Mouse (Mus musculus) small intestine, adult 2 months (tissue): Measurements from ENCODE around the gene E330034G19Rik. TPM values are rescaled to one million over a fixed set of nuclear protein-coding genes. Genes with fewer than 3 reads are reported as not detected.
"Not testable (repeated sequence)": the region's sequence is repeated elsewhere in the genome, so short reads cannot be mapped to it uniquely, and the experiment has no call there.

Experiments used
- H3K27ac ChIP-seq: fragments of 200-500 bp; 2 replicates; pipeline ENCODE4 v1.5.1; 2012; ENCODE audit warnings: low read depth, low read length, control low read depth, inconsistent platforms; ENCODE audit not compliant: insufficient read depth
- H3K27me3 ChIP-seq: fragments of 200-500 bp; 2 replicates; pipeline ENCODE4 v1.6.1; 2012; ENCODE audit warnings: mild to moderate bottlenecking, moderate library complexity, low read length, inconsistent platforms; ENCODE audit not compliant: control insufficient read depth, insufficient read depth
- H3K36me3 ChIP-seq: fragments of 200-500 bp; 2 replicates; pipeline ENCODE4 v1.6.1; 2012; ENCODE audit warnings: mild to moderate bottlenecking, low read length, control low read depth, inconsistent platforms; ENCODE audit not compliant: control insufficient read depth, insufficient read depth
- H3K4me1 ChIP-seq: fragments of 200-500 bp; 2 replicates; pipeline ENCODE4 v1.6.1; 2012; ENCODE audit warnings: low read length, inconsistent platforms, mixed read lengths; ENCODE audit not compliant: control insufficient read depth, insufficient read depth, insufficient read length
- H3K4me3 ChIP-seq: fragments of 200-500 bp; 2 replicates; pipeline ENCODE4 v1.5.1; 2012; ENCODE audit warnings: low read depth, mild to moderate bottlenecking, control low read depth, inconsistent platforms, low read length, moderate library complexity
- CTCF ChIP-seq: fragments of 200-500 bp; IDR thresholded peaks from 2 replicates; pipeline ENCODE4 v1.5.1; 2012; ENCODE audit warnings: low read depth, mild to moderate bottlenecking, control low read depth, inconsistent platforms, low read length, moderate library complexity, mixed read lengths; ENCODE audit not compliant: insufficient replicate concordance, insufficient read length; ENCODE audit errors: extremely low read depth
- POLR2A ChIP-seq: fragments of 200-500 bp; IDR thresholded peaks from 2 replicates; pipeline ENCODE4 v1.6.1; 2012; ENCODE audit warnings: low read depth, mild to moderate bottlenecking, control low read depth, inconsistent platforms, low read length, moderate library complexity
- WGBS: fragments of 180-500 bp; shearing (Covaris S2); methylation state at CpG from one replicate; pipeline ENCODE4 v1.1.7; 2018; 5-methylcytosine and 5-hydroxymethylcytosine counted together
- polyA plus RNA-seq: library from polyadenylated mRNA; depleted of rRNA; stranded (reverse); fragments of >200 nt; gene quantifications from 2 replicates; pipeline ENCODE4 v1.2.3, GENCODE M21; 2012

E330034G19Rik gene
- polyA plus RNA-seq, 1 experiment: not detected

GRCm38 (mm10) chr14:24281278-24281677 is 11.7 kb upstream of the E330034G19Rik start:
- H3K27me3 ChIP-seq: no peaks in the 10 kb centered on the region
- WGBS: 32% methylated on average over 4 of the region's 4 CpGs
- no peak overlapping the region for H3K27ac ChIP-seq
- TF ChIP-seq POLR2A: no peak
- TF ChIP-seq CTCF: no peak
- no peaks in the 10 kb centered on the region for H3K36me3 ChIP-seq
- H3K4me3 ChIP-seq: no peak overlapping the region
- H3K4me1 ChIP-seq: no peaks in the 10 kb centered on the region

GRCm38 (mm10) chr14:24282276-24282675 is 10.7 kb upstream of the E330034G19Rik start:
- no peaks in the 10 kb centered on the region for H3K27me3 ChIP-seq
- H3K4me3 ChIP-seq: no peak overlapping the region
- H3K27ac ChIP-seq: no peak overlapping the region
- TF ChIP-seq POLR2A: no peak
- no peak for TF ChIP-seq CTCF
- WGBS: 49% methylated on average over 3 of the region's 3 CpGs
- H3K36me3 ChIP-seq: no peaks in the 10 kb centered on the region
- H3K4me1 ChIP-seq: no peaks in the 10 kb centered on the region

- no peak overlapping the region for H3K27ac ChIP-seq
- H3K4me3 ChIP-seq: no peak overlapping the region
- no peaks in the 10 kb centered on the region for H3K4me1 ChIP-seq
- WGBS: 54% methylated on average over 4 of the region's 4 CpGs
- no peak for TF ChIP-seq POLR2A
- TF ChIP-seq CTCF: no peak
- no peaks in the 10 kb centered on the region for H3K36me3 ChIP-seq
- no peaks in the 10 kb centered on the region for H3K27me3 ChIP-seq
These were observed 6.9 kb upstream of the E330034G19Rik start for GRCm38 (mm10) chr14:24286136-24286535.

GRCm38 (mm10) chr14:24290726-24291125 is 2.3 kb upstream of the E330034G19Rik start:
- Histone ChIP-seq H3K27me3 (no peaks in the 10 kb centered on the region), H3K4me1 (no peaks in the 10 kb centered on the region), H3K36me3 (no peaks in the 10 kb centered on the region), H3K27ac (no peak overlapping the region), H3K4me3 (no peak overlapping the region)
- TF ChIP-seq POLR2A (no peak), CTCF (no peak)

- Histone ChIP-seq H3K27me3 (no peaks in the 10 kb centered on the region), H3K27ac (no peak overlapping the region), H3K36me3 (no peaks in the 10 kb centered on the region), H3K4me1 (no peaks in the 10 kb centered on the region), H3K4me3 (no peak overlapping the region)
- TF ChIP-seq CTCF (no peak), POLR2A (no peak)
- 64% methylated on average over 5 of the region's 5 CpGs for WGBS
These were observed 617 bp downstream of the E330034G19Rik start for GRCm38 (mm10) chr14:24293631-24294030.

GRCm38 (mm10) chr14:24302126-24302525 is 9.1 kb downstream of the E330034G19Rik start:
- 78% methylated on average over 1 of the region's 1 CpGs for WGBS
- H3K27me3 ChIP-seq, H3K27ac ChIP-seq, H3K4me1 ChIP-seq, H3K4me3 ChIP-seq, H3K36me3 ChIP-seq: not testable (repeated sequence)

- WGBS: 61% methylated on average over 6 of the region's 6 CpGs
- Histone ChIP-seq H3K27ac (no peak overlapping the region), H3K4me1 (no peaks in the 10 kb centered on the region), H3K4me3 (no peak overlapping the region), H3K36me3 (no peaks in the 10 kb centered on the region), H3K27me3 (no peaks in the 10 kb centered on the region)
- no peak for TF ChIP-seq CTCF
- TF ChIP-seq POLR2A: no peak
These were observed 13.7 kb downstream of the E330034G19Rik start for GRCm38 (mm10) chr14:24306667-24307066.

GRCm38 (mm10) chr14:24307146-24307545 is 14.1 kb downstream of the E330034G19Rik start:
- 45% methylated on average over 1 of the region's 1 CpGs for WGBS
- H3K27me3 ChIP-seq: no peaks in the 10 kb centered on the region
- no peak overlapping the region for H3K4me3 ChIP-seq
- no peak overlapping the region for H3K27ac ChIP-seq
- TF ChIP-seq POLR2A (no peak), CTCF (no peak)
- H3K4me1 ChIP-seq: no peaks in the 10 kb centered on the region
- no peaks in the 10 kb centered on the region for H3K36me3 ChIP-seq
